Mouse (Mus musculus) heart, embryonic 12.5 days (tissue): ENCODE results near the gene Nup155. TPM values are rescaled to one million over a fixed set of nuclear protein-coding genes. Genes with fewer than 3 reads are reported as not detected.

Source experiments
- ATAC-seq: fragments of 200-750 bp; cut with Nextera tagmentation; 2 replicates; pipeline ENCODE4 v1.8.0; 2017; ENCODE audit warnings: moderate TSS enrichment, moderate library complexity; ENCODE audit not compliant: insufficient number of reproducible peaks, low FRiP score
- H3K27ac ChIP-seq: fragments of 300-500 bp; sonication (generic); 2 replicates; pipeline ENCODE4 v1.5.1; 2016; ENCODE audit warnings: mild to moderate bottlenecking, moderate library complexity; ENCODE audit not compliant: poor library complexity, severe bottlenecking
- H3K27me3 ChIP-seq: fragments of 300-500 bp; sonication (generic); replicated peaks from 2 replicates; pipeline ENCODE4 v1.6.1; 2016; ENCODE audit warnings: mild to moderate bottlenecking, moderate library complexity
- H3K36me3 ChIP-seq: fragments of 300-500 bp; sonication (generic); 2 replicates; pipeline ENCODE4 v1.6.1; 2016; ENCODE audit warnings: mild to moderate bottlenecking, moderate library complexity
- H3K4me1 ChIP-seq: fragments of 300-500 bp; sonication (generic); replicated peaks from 2 replicates; pipeline ENCODE4 v1.6.1; 2016; ENCODE audit warnings: mild to moderate bottlenecking
- H3K4me2 ChIP-seq: fragments of 300-500 bp; sonication (generic); 2 replicates; pipeline ENCODE4 v1.6.1; 2016; ENCODE audit warnings: mild to moderate bottlenecking, moderate library complexity
- H3K4me3 ChIP-seq: fragments of 300-500 bp; sonication (generic); 2 replicates; pipeline ENCODE4 v1.5.1; 2016; ENCODE audit warnings: mild to moderate bottlenecking
- H3K9ac ChIP-seq: fragments of 300-500 bp; sonication (generic); 2 replicates; pipeline ENCODE4 v1.6.1; 2016; ENCODE audit warnings: mild to moderate bottlenecking, moderate library complexity
- H3K9me3 ChIP-seq: fragments of 300-500 bp; sonication (generic); replicated peaks from 2 replicates; pipeline ENCODE4 v1.6.1; 2016; ENCODE audit warnings: mild to moderate bottlenecking, moderate library complexity
- WGBS: fragments of 180-500 bp; shearing (Covaris S2); methylation state at CpG from one replicate; pipeline ENCODE4 v1.1.7; 2016; 5-methylcytosine and 5-hydroxymethylcytosine counted together
- polyA plus RNA-seq: library from polyadenylated mRNA; unstranded; fragments of >200 nt; fragmentation: Nextera tagmentation; extraction: Ambion mirVana; gene quantifications from 2 replicates; pipeline ENCODE4 v1.2.1, GENCODE M21; 2016

Nup155 gene
- polyA plus RNA-seq, 1 experiment from 2014 or later = 18.0 TPM

DNA sequence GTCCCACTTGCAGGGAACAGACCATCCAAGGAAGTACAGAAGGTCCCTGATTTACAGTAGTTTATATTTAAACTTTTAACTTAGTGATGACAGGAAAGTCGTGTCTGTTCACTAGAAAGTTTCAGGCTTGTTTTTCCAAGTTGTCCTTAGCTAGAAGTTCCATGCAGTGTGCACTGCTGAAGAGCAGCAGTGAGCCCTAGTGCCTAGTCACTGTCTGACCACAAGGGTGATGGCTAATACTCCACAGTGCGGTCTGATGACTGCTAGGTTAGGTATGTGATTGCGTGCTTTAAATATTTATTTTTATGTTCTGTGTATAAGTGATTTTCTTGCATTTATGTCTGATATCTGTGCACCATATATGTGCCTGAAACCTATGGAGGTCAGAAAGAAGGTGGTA lies 81.4 kb downstream of the Nup155 start:
- Histone ChIP-seq H3K27ac (no peak overlapping the region), H3K4me3 (no peak overlapping the region), H3K9ac (no peak overlapping the region), H3K36me3 (peaks cover 62% of the 10 kb centered on the region), H3K4me2 (no peak overlapping the region), H3K27me3 (no peaks in the 10 kb centered on the region), H3K4me1 (no peaks in the 10 kb centered on the region), H3K9me3 (no peaks in the 10 kb centered on the region)
- WGBS = 87% methylated on average over 3 of the region's 3 CpGs
- ATAC-seq = no peak

DNA sequence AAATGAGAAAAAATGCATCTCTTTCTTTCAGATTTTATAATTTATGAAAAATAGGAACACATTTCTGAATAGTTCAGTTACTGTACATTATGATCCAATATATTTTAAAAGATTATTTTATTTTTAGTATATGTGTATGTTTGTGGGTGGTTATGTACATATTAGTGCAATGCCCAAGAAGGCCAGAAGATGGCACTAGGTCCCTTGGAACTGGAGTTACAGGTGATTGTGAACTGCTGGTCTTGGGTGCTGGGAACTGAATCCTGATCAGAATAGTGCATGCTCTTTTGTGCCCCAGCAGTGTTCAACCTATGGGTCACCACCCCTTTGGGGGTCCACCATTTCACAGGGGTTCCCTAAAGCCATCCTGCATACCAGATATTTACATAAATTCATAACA lies 91.2 kb downstream of the Nup155 start:
- H3K9me3 ChIP-seq = peaks cover 2% of the 10 kb centered on the region; the same call in 1 of the 2 replicates
- H3K4me1 ChIP-seq = no peaks in the 10 kb centered on the region
- H3K36me3 ChIP-seq = peaks cover 61% of the 10 kb centered on the region
- H3K27ac ChIP-seq = no peak overlapping the region
- no peak overlapping the region for H3K4me2 ChIP-seq
- no peak overlapping the region for H3K4me3 ChIP-seq
- no peak for ATAC-seq
- no peak overlapping the region for H3K9ac ChIP-seq
- H3K27me3 ChIP-seq = no peaks in the 10 kb centered on the region

DNA sequence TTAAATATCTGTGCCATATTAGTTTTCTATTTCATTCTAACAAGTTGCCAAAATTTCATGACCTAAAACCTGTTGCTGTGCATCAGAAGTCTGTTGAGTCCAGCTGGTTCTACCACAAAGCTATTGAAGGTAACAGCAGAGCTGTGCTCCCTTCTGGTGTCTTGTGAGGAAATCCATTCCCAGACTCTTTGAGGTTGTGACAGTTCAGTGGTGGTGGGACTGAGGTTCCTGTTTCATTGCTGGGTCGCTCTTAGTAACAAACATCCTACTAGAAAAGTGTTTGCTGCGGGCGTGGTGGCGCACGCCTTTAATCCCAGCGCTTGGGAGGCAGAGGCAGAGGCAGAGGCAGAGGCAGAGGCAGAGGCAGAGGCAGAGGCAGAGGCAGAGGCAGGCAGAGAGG lies 99.3 kb downstream of the Nup155 start:
- no peaks in the 10 kb centered on the region for H3K9me3 ChIP-seq
- no peak overlapping the region for H3K9ac ChIP-seq
- peaks cover 48% of the 10 kb centered on the region for H3K36me3 ChIP-seq
- ATAC-seq = no peak
- H3K27ac ChIP-seq = no peak overlapping the region
- H3K4me3 ChIP-seq = no peak overlapping the region
- no peaks in the 10 kb centered on the region for H3K27me3 ChIP-seq
- H3K4me2 ChIP-seq = no peak overlapping the region
- H3K4me1 ChIP-seq = no peaks in the 10 kb centered on the region
- WGBS = 89% methylated on average over 6 of the region's 6 CpGs

Other genes with a start within 250 kb of the Nup155 start
- 40.5 and 43.4 TPM in 2 replicates for gene Wdr70, start 10.1 kb upstream of the Nup155 start, polyA plus RNA-seq
- gene Cplane1, start 59.8 kb downstream of the Nup155 start, polyA plus RNA-seq = 5.9 TPM in 2 replicates